Mouse (Mus musculus): ENCODE measurements around the gene Il4i1.
"Not testable (repeated sequence)": the region's sequence is repeated elsewhere in the genome, so short reads cannot be mapped to it uniquely, and the experiment has no call there.

The Il4i1 gene

GRCm38 (mm10) chr7:44863982-44864494 is 47.9 kb downstream of the Il4i1 start:
- DNase-seq (ENCODE audit: low read depth, low spot score), result no peak

- DNase-seq (ENCODE audit: low read depth, low spot score), result no peak
Measured at GRCm38 (mm10) chr7:44864595-44865542, 48.7 kb downstream of the Il4i1 start.

GRCm38 (mm10) chr7:44866276-44867009 is 50.3 kb downstream of the Il4i1 start:
- DNase-seq (ENCODE audit: low read depth, low spot score), result no peak

- DNase-seq (ENCODE audit: low read depth, low spot score), result no peak
Measured at GRCm38 (mm10) chr7:44867010-44867702, 51.0 kb downstream of the Il4i1 start.

GRCm38 (mm10) chr7:44867802-44868201 is 51.6 kb downstream of the Il4i1 start:
- DNase-seq (ENCODE audit: low read depth, low spot score), result no peak

GRCm38 (mm10) chr7:44868465-44868864 is 52.3 kb downstream of the Il4i1 start:
- DNase-seq (ENCODE audit: low read depth, low spot score), result no peak

- peak; percentile 41 for DNase-seq (ENCODE audit: low read depth, low spot score)
Measured at GRCm38 (mm10) chr7:44868919-44869696, 52.9 kb downstream of the Il4i1 start.

GRCm38 (mm10) chr7:44869697-44870528 is 53.7 kb downstream of the Il4i1 start, which contains the start of gene Ptov1:
Gene Ptov1, minus strand, starts transcription at chr7:44869788.
- peak; percentile 99 for DNase-seq (ENCODE audit: low read depth, low spot score)

- DNase-seq (ENCODE audit: low read depth, low spot score), result no peak
Measured at GRCm38 (mm10) chr7:44870614-44871013, 54.4 kb downstream of the Il4i1 start.

GRCm38 (mm10) chr7:44871181-44871580 is 55.0 kb downstream of the Il4i1 start:
- DNase-seq (ENCODE audit: low read depth, low spot score), result peak; percentile 71

- DNase-seq (ENCODE audit: low read depth, low spot score), result not testable (repeated sequence)
Measured at GRCm38 (mm10) chr7:44871774-44872173, 55.6 kb downstream of the Il4i1 start.

- DNase-seq (ENCODE audit: low read depth, low spot score), result no peak
Measured at GRCm38 (mm10) chr7:44877833-44878232, 61.6 kb downstream of the Il4i1 start.

- DNase-seq (ENCODE audit: low read depth, low spot score), result no peak
Measured at GRCm38 (mm10) chr7:44883036-44883435, 66.8 kb downstream of the Il4i1 start.

GRCm38 (mm10) chr7:44884637-44885036 is 68.5 kb downstream of the Il4i1 start:
- no peak for DNase-seq (ENCODE audit: low read depth, low spot score)

- DNase-seq (ENCODE audit: low read depth, low spot score), result no peak
Measured at GRCm38 (mm10) chr7:44886964-44887363, 70.8 kb downstream of the Il4i1 start.

- DNase-seq (ENCODE audit: low read depth, low spot score), result no peak
Measured at GRCm38 (mm10) chr7:44888256-44889105, 72.3 kb downstream of the Il4i1 start.

GRCm38 (mm10) chr7:44890180-44890579 is 74.0 kb downstream of the Il4i1 start:
- no peak for DNase-seq (ENCODE audit: low read depth, low spot score)

Data from ES-CJ7 (cell line).